26 mouse cellular contexts compared by ENCODE assay signal in genomic region chr1:105168808-105169207, GRCm38 (mm10).
DNase-seq lines count a peak whose midpoint lies in the region; ATAC-seq and TF ChIP-seq lines count a peak whose summit lies in the region.
"Had no signal": no experiment of that assay in that cellular context is flagged by ENCODE, and none has a peak within 500 bp of the region (broad histone marks: within the 10 kb centered on the region; RNA-seq: fewer than 3 reads in every experiment).

No protein-coding gene starts in this region.

- H3K4me3 ChIP-seq in limb, embryonic 15.5 days = no peak overlapping the region
- no peak overlapping the region for H3K4me3 ChIP-seq in limb, embryonic 10.5 days
- H3K4me3 ChIP-seq in intestine, embryonic 15.5 days (replicated peaks) = no peak overlapping the region
- H3K4me3 ChIP-seq in stomach, postnatal 0 days (ENCODE audit: low read depth, low read length) = no peak overlapping the region
- H3K4me3 ChIP-seq: embryonic facial prominence, embryonic 12.5 days; heart, embryonic 12.5 days; hindbrain, embryonic 12.5 days; kidney, embryonic 15.5 days; neural tube, embryonic 15.5 days had no signal

- peak overlapping the region; percentile 27; the same call in 1 of the 2 replicates for H3K27ac ChIP-seq in limb, embryonic 15.5 days
- no peak overlapping the region for H3K27ac ChIP-seq in limb, embryonic 10.5 days
- no peak overlapping the region for H3K27ac ChIP-seq in intestine, embryonic 15.5 days
- peak overlapping the region; percentile 73 for H3K27ac ChIP-seq in stomach, postnatal 0 days (replicated peaks)
- H3K27ac ChIP-seq: embryonic facial prominence, embryonic 12.5 days; hindbrain, embryonic 12.5 days; hindbrain, postnatal 0 days; kidney, embryonic 15.5 days; liver, embryonic 14.5 days; neural tube, embryonic 15.5 days had no signal

- POLR2A ChIA-PET in Patski (lab: Charles Lee) = no interaction called here

- 70% methylated on average over 1 of the region's 1 CpGs for WGBS in limb, embryonic 15.5 days
- 90% methylated on average over 1 of the region's 1 CpGs for WGBS in limb, embryonic 10.5 days
- WGBS in intestine, embryonic 15.5 days = 75% methylated on average over 1 of the region's 1 CpGs
- 40% methylated on average over 1 of the region's 1 CpGs for WGBS in stomach, postnatal 0 days

- in situ Hi-C loops in Patski (cut with MboI; ENCODE audit: low pct_unique_long_range_greater_than_20kb) = no loop called here

- H3K9ac ChIP-seq in limb, embryonic 15.5 days = no peak overlapping the region
- no peak overlapping the region for H3K9ac ChIP-seq in intestine, embryonic 15.5 days
- no peak overlapping the region for H3K9ac ChIP-seq in stomach, postnatal 0 days (ENCODE audit: low read length)
- H3K9ac ChIP-seq: embryonic facial prominence, embryonic 12.5 days; heart, embryonic 12.5 days; hindbrain, embryonic 12.5 days; kidney, embryonic 15.5 days; liver, embryonic 14.5 days; neural tube, embryonic 15.5 days had no signal

- no peak for TF ChIP-seq CTCF in Patski (IDR thresholded peaks at IDR 0.05)
- no peak for TF ChIP-seq CTCF in stomach, postnatal 0 days (IDR thresholded peaks at IDR 0.05; ENCODE audit: low read depth)

- H3K36me3 ChIP-seq in limb, embryonic 15.5 days = no peaks in the 10 kb centered on the region
- H3K36me3 ChIP-seq in limb, embryonic 10.5 days = no peaks in the 10 kb centered on the region
- no peaks in the 10 kb centered on the region for H3K36me3 ChIP-seq in intestine, embryonic 15.5 days
- no peaks in the 10 kb centered on the region for H3K36me3 ChIP-seq in stomach, postnatal 0 days (ENCODE audit: control insufficient read depth, insufficient read depth, low read length)
- H3K36me3 ChIP-seq: embryonic facial prominence, embryonic 12.5 days; heart, embryonic 12.5 days; hindbrain, embryonic 12.5 days; kidney, embryonic 15.5 days; neural tube, embryonic 15.5 days had no signal

- H3K9me3 ChIP-seq in limb, embryonic 15.5 days = no peaks in the 10 kb centered on the region
- no peaks in the 10 kb centered on the region for H3K9me3 ChIP-seq in limb, embryonic 10.5 days (replicated peaks)
- H3K9me3 ChIP-seq in intestine, embryonic 15.5 days = no peaks in the 10 kb centered on the region
- H3K9me3 ChIP-seq in stomach, postnatal 0 days (ENCODE audit: control insufficient read depth, low read length) = no peaks in the 10 kb centered on the region
- H3K9me3 ChIP-seq: embryonic facial prominence, embryonic 12.5 days; heart, embryonic 12.5 days; hindbrain, embryonic 12.5 days; kidney, embryonic 15.5 days; neural tube, embryonic 15.5 days had no signal

- ATAC-seq in limb, embryonic 15.5 days (ENCODE audit: insufficient number of reproducible peaks, low FRiP score, low TSS enrichment, low read depth) = no peak
- peak; percentile 57 for ATAC-seq in Patski
- ATAC-seq in intestine, embryonic 15.5 days = peak; percentile 39; the same call in 1 of the 2 replicates
- no peak for ATAC-seq in stomach, postnatal 0 days (ENCODE audit: low FRiP score, low TSS enrichment)
- ATAC-seq: forebrain, embryonic 14.5 days; hindbrain, postnatal 0 days had no signal

- H3K4me2 ChIP-seq in limb, embryonic 15.5 days = no peak overlapping the region
- no peak overlapping the region for H3K4me2 ChIP-seq in intestine, embryonic 15.5 days (replicated peaks)
- H3K4me2 ChIP-seq in stomach, postnatal 0 days (replicated peaks; ENCODE audit: low read depth) = no peak overlapping the region
- H3K4me2 ChIP-seq: embryonic facial prominence, embryonic 12.5 days; heart, embryonic 12.5 days; hindbrain, embryonic 12.5 days; kidney, embryonic 15.5 days; neural tube, embryonic 15.5 days had no signal

- TF ChIP-seq EP300 in stomach, postnatal 0 days (optimal IDR thresholded peaks at IDR 0.05) = no peak

- no peak for DNase-seq in limb, embryonic 10.5 days (ENCODE audit: low spot score)
- DNase-seq in Patski (ENCODE audit: low read depth, low spot score) = no peak
- no peak for DNase-seq in stomach, postnatal 0 days (ENCODE audit: low spot score)
- no peak for DNase-seq in right cerebral cortex, adult 18-20 months
- DNase-seq: adrenal gland, postnatal 10 days; B cell, adult 2 months; cerebellum, adult 11 months; cerebellum, adult 9-10 months; cerebellum, postnatal 36 days; embryo, embryonic 11 days; gastrocnemius, postnatal 25 days; heart, adult 11 months; kidney, adult 18-20 months; kidney, postnatal 36 days; lung, adult 2 months; midbrain, embryonic 14.5 days had no signal

- H3K27me3 ChIP-seq in limb, embryonic 15.5 days = no peaks in the 10 kb centered on the region
- H3K27me3 ChIP-seq in limb, embryonic 10.5 days (ENCODE audit: low read depth, poor library complexity, severe bottlenecking) = no peaks in the 10 kb centered on the region
- no peaks in the 10 kb centered on the region for H3K27me3 ChIP-seq in Patski
- no peaks in the 10 kb centered on the region for H3K27me3 ChIP-seq in intestine, embryonic 15.5 days (replicated peaks)
- no peaks in the 10 kb centered on the region for H3K27me3 ChIP-seq in stomach, postnatal 0 days (ENCODE audit: control insufficient read depth, insufficient read depth, low read length)
- H3K27me3 ChIP-seq: embryonic facial prominence, embryonic 12.5 days; heart, embryonic 12.5 days; hindbrain, embryonic 12.5 days; kidney, embryonic 15.5 days; neural tube, embryonic 15.5 days had no signal

- CTCF ChIA-PET in Patski (lab: Charles Lee) = no interaction called here

- 0 out of 2 replicates have a peak, but pooled peaks cover 3% of the 10 kb centered on the region for H3K4me1 ChIP-seq in limb, embryonic 15.5 days
- H3K4me1 ChIP-seq in limb, embryonic 10.5 days = peaks cover 8% of the 10 kb centered on the region; the same call in 1 of the 2 replicates
- H3K4me1 ChIP-seq in intestine, embryonic 15.5 days (replicated peaks) = 0 out of 2 replicates have a peak, but pooled peaks cover 5% of the 10 kb centered on the region
- H3K4me1 ChIP-seq in stomach, postnatal 0 days (replicated peaks; ENCODE audit: control insufficient read depth, insufficient read depth) = no peaks in the 10 kb centered on the region
- H3K4me1 ChIP-seq: embryonic facial prominence, embryonic 12.5 days; heart, embryonic 12.5 days; hindbrain, embryonic 12.5 days; kidney, embryonic 15.5 days; neural tube, embryonic 15.5 days had no signal

Comparison
In these comparisons a context has a peak if more than half of its experiments do, and no peak if none do; other contexts are left out.
1. H3K27ac ChIP-seq: peak in limb, embryonic 15.5 days (single experiment) and stomach, postnatal 0 days (single experiment); none in limb, embryonic 10.5 days (single experiment) and intestine, embryonic 15.5 days (single experiment).
2. ATAC-seq: peak in Patski (single experiment) and intestine, embryonic 15.5 days (single experiment); none in limb, embryonic 15.5 days (single experiment) and stomach, postnatal 0 days (single experiment).